Mouse (Mus musculus): ENCODE data around the gene Krt88.
A peak's percentile ranks its signal among the peaks of the same experiment; 100 is the strongest.

- TF ChIP-seq CTCF (IDR thresholded peaks at IDR 0.05; ENCODE audit: borderline replicate concordance, control insufficient read depth, extremely low read depth, insufficient read depth, low read length, poor library complexity) (peak; percentile 84; the same call in 1 of the 2 replicates), POLR2A (IDR thresholded peaks at IDR 0.05; ENCODE audit: control insufficient read depth, extremely low read depth, insufficient read depth, low read length, poor library complexity) (no peak)
These were observed 5.7 kb downstream of the Krt88 start for GRCm38 (mm10) chr15:101453093-101453736.
